Mouse (Mus musculus): Measurements from ENCODE around the gene Tbc1d10b. TPM values are rescaled to one million over a fixed set of nuclear protein-coding genes. Genes with fewer than 3 reads are reported as not detected.
"Not testable (repeated sequence)": the region's sequence is repeated elsewhere in the genome, so short reads cannot be mapped to it uniquely, and the experiment has no call there.

Tbc1d10b gene
- polyA plus RNA-seq (2012; rRNA removed), result 70.4 and 76.0 TPM in 2 replicates

- peak within 1 kb of the TSS; percentile 5 for H3K27ac ChIP-seq (ENCODE audit: insufficient read depth, low read length)
- H3K4me3 ChIP-seq (ENCODE audit: insufficient read depth, low read length), result peak within 1 kb of the TSS; percentile 61
- no peak for TF ChIP-seq POLR2A (IDR thresholded peaks at IDR 0.05; ENCODE audit: extremely low read depth, insufficient read depth, low read length)
- no peak for TF ChIP-seq CTCF (IDR thresholded peaks at IDR 0.05; ENCODE audit: extremely low read depth, insufficient read depth, low read length)
- H3K4me1 ChIP-seq (ENCODE audit: control insufficient read depth, insufficient read depth, low read length), result peaks cover 2% of the 10 kb centered on the region; the same call in 1 of the 2 replicates
These were observed at the start of gene Tbc1d10b for GRCm38 (mm10) chr7:127208295-127208552. Gene Tbc1d10b (minus strand): TSS chr7:127208468.

GRCm38 (mm10) chr7:127256518-127256917 lies 48.2 kb upstream of the Tbc1d10b start:
- Histone ChIP-seq H3K4me3 (ENCODE audit: insufficient read depth, low read length) (no peak overlapping the region), H3K27ac (ENCODE audit: insufficient read depth, low read length) (no peak overlapping the region), H3K4me1 (ENCODE audit: control insufficient read depth, insufficient read depth, low read length) (peaks cover 3% of the 10 kb centered on the region; the same call in 1 of the 2 replicates)
- TF ChIP-seq CTCF (IDR thresholded peaks at IDR 0.05; ENCODE audit: extremely low read depth, insufficient read depth, low read length), result no peak
- TF ChIP-seq POLR2A (IDR thresholded peaks at IDR 0.05; ENCODE audit: extremely low read depth, insufficient read depth, low read length), result no peak

- TF ChIP-seq CTCF (IDR thresholded peaks at IDR 0.05; ENCODE audit: extremely low read depth, insufficient read depth, low read length) (no peak), POLR2A (IDR thresholded peaks at IDR 0.05; ENCODE audit: extremely low read depth, insufficient read depth, low read length) (no peak)
- no peak overlapping the region for H3K27ac ChIP-seq (ENCODE audit: insufficient read depth, low read length)
- H3K4me3 ChIP-seq (ENCODE audit: insufficient read depth, low read length), result no peak overlapping the region
- H3K4me1 ChIP-seq (ENCODE audit: control insufficient read depth, insufficient read depth, low read length), result peaks cover 1% of the 10 kb centered on the region; the same call in 1 of the 2 replicates
These were observed 47.7 kb upstream of the Tbc1d10b start for GRCm38 (mm10) chr7:127255965-127256364.

GRCm38 (mm10) chr7:127255008-127255407 lies 46.7 kb upstream of the Tbc1d10b start:
- TF ChIP-seq POLR2A (IDR thresholded peaks at IDR 0.05; ENCODE audit: extremely low read depth, insufficient read depth, low read length), result no peak
- TF ChIP-seq CTCF (IDR thresholded peaks at IDR 0.05; ENCODE audit: extremely low read depth, insufficient read depth, low read length), result no peak
- Histone ChIP-seq H3K4me1 (ENCODE audit: control insufficient read depth, insufficient read depth, low read length) (peaks cover 1% of the 10 kb centered on the region; the same call in 1 of the 2 replicates), H3K4me3 (ENCODE audit: insufficient read depth, low read length) (peak overlapping the region; percentile 45; the same call in 1 of the 2 replicates), H3K27ac (ENCODE audit: insufficient read depth, low read length) (peak overlapping the region; percentile 62; the same call in 1 of the 2 replicates)

- peak overlapping the region; percentile 91 for H3K27ac ChIP-seq (ENCODE audit: insufficient read depth, low read length)
- H3K4me3 ChIP-seq (ENCODE audit: insufficient read depth, low read length), result peak overlapping the region; percentile 45
- TF ChIP-seq CTCF (IDR thresholded peaks at IDR 0.05; ENCODE audit: extremely low read depth, insufficient read depth, low read length), result no peak
- peak; percentile 60; the same call in 1 of the 2 replicates for TF ChIP-seq POLR2A (IDR thresholded peaks at IDR 0.05; ENCODE audit: extremely low read depth, insufficient read depth, low read length)
- peaks cover 1% of the 10 kb centered on the region; the same call in 1 of the 2 replicates for H3K4me1 ChIP-seq (ENCODE audit: control insufficient read depth, insufficient read depth, low read length)
These were observed 45.8 kb upstream of the Tbc1d10b start for GRCm38 (mm10) chr7:127253821-127254769.

- H3K4me1 ChIP-seq (ENCODE audit: control insufficient read depth, insufficient read depth, low read length), result peaks cover 1% of the 10 kb centered on the region; the same call in 1 of the 2 replicates
- TF ChIP-seq POLR2A (IDR thresholded peaks at IDR 0.05; ENCODE audit: extremely low read depth, insufficient read depth, low read length) (no peak), CTCF (IDR thresholded peaks at IDR 0.05; ENCODE audit: extremely low read depth, insufficient read depth, low read length) (no peak)
- peak overlapping the region; percentile 91 for H3K27ac ChIP-seq (ENCODE audit: insufficient read depth, low read length)
- H3K4me3 ChIP-seq (ENCODE audit: insufficient read depth, low read length), result peak overlapping the region; percentile 45
These were observed 45.1 kb upstream of the Tbc1d10b start for GRCm38 (mm10) chr7:127253341-127253740.

- H3K27ac ChIP-seq (ENCODE audit: insufficient read depth, low read length), result no peak overlapping the region
These were observed 44.1 kb upstream of the Tbc1d10b start for GRCm38 (mm10) chr7:127252414-127252813.

GRCm38 (mm10) chr7:127250511-127250910 lies 42.2 kb upstream of the Tbc1d10b start:
- not testable (repeated sequence) for H3K4me1 ChIP-seq (ENCODE audit: control insufficient read depth, insufficient read depth, low read length); H3K27ac ChIP-seq (ENCODE audit: insufficient read depth, low read length); H3K4me3 ChIP-seq (ENCODE audit: insufficient read depth, low read length)

More at GRCm38 (mm10) chr7:127252414-127252813, 44.1 kb upstream of the Tbc1d10b start:
- TF ChIP-seq POLR2A (IDR thresholded peaks at IDR 0.05; ENCODE audit: extremely low read depth, insufficient read depth, low read length) (no peak), CTCF (IDR thresholded peaks at IDR 0.05; ENCODE audit: extremely low read depth, insufficient read depth, low read length) (peak; percentile 41)
- Histone ChIP-seq H3K4me1 (ENCODE audit: control insufficient read depth, insufficient read depth, low read length) (peaks cover 1% of the 10 kb centered on the region; the same call in 1 of the 2 replicates), H3K4me3 (ENCODE audit: insufficient read depth, low read length) (no peak overlapping the region)

- Histone ChIP-seq H3K4me3 (ENCODE audit: insufficient read depth, low read length) (peak overlapping the region; percentile 60), H3K4me1 (ENCODE audit: control insufficient read depth, insufficient read depth, low read length) (peaks cover 3% of the 10 kb centered on the region; the same call in 1 of the 2 replicates), H3K27ac (ENCODE audit: insufficient read depth, low read length) (peak overlapping the region; percentile 97)
- TF ChIP-seq POLR2A (IDR thresholded peaks at IDR 0.05; ENCODE audit: extremely low read depth, insufficient read depth, low read length), result no peak
- no peak for TF ChIP-seq CTCF (IDR thresholded peaks at IDR 0.05; ENCODE audit: extremely low read depth, insufficient read depth, low read length)
These were observed 36.6 kb upstream of the Tbc1d10b start for GRCm38 (mm10) chr7:127244658-127245510.
